ENCODE assay signal across 14 mouse cellular contexts in the genomic region with DNA sequence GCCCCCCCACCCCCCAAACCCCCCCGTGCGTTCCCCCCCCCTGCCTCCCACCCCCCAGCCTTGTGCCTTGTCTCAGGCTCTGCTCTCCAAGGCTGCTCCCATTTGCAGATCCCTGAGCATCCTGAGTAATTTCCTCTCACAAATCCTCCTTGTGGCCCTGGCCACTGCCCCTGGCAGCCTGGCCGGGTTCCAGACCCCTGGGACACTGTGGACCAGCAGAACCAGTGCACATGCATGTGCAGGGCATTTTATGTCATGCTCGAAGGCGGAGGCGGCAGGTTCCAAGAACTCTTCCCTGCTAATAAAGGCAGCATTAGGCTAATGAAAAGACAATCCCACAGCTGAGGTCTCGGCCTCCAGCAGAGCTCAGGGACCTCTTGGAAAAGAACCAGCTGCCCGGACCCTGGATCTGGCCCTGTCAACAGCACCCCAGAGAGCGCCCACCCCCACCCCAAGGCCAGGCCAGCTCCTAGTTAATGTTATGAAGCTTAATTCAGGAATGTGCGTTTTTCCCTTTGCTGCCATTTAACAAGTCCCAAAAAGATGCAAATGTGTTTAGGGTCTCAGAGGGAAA.
DNase-seq lines count a peak whose midpoint lies in the region; ATAC-seq and TF ChIP-seq lines count a peak whose summit lies in the region.
"Had no signal": no experiment of that assay in that cellular context is flagged by ENCODE, and none has a peak within 500 bp of the region (broad histone marks: within the 10 kb centered on the region; RNA-seq: fewer than 3 reads in every experiment).

No protein-coding gene starts in this region.

- DNase-seq in kidney, postnatal 10 days, result peak; percentile 44
- no peak for DNase-seq in embryonic facial prominence, embryonic 14.5 days (ENCODE audit: low spot score)
- DNase-seq in hindbrain, postnatal 0 days (ENCODE audit: low spot score), result peak; percentile 50
- no peak for DNase-seq in layer of hippocampus, adult 18-20 months (ENCODE audit: low spot score in 2 of 2)
- DNase-seq in kidney, adult 11 months, result no peak
- DNase-seq in ovary, postnatal 10 days (ENCODE audit: low spot score), result no peak
- DNase-seq: cerebellum, adult 9-10 months; gastrocnemius, postnatal 25 days; lung, postnatal 10 days; spleen, adult 18-20 months had no signal

- H3K27me3 ChIP-seq in kidney, embryonic 16.5 days (ENCODE audit: insufficient read depth, low read length), result no peaks in the 10 kb centered on the region
- H3K27me3 ChIP-seq in embryonic facial prominence, embryonic 14.5 days (replicated peaks; ENCODE audit: control insufficient read depth, insufficient read depth, low read length), result no peaks in the 10 kb centered on the region
- H3K27me3 ChIP-seq in hindbrain, postnatal 0 days (ENCODE audit: insufficient read depth, low read length), result no peaks in the 10 kb centered on the region
- no peaks in the 10 kb centered on the region for H3K27me3 ChIP-seq in neural tube, embryonic 13.5 days
- H3K27me3 ChIP-seq: limb, embryonic 13.5 days had no signal

- H3K36me3 ChIP-seq in kidney, embryonic 16.5 days (ENCODE audit: insufficient read depth, low read length), result no peaks in the 10 kb centered on the region
- H3K36me3 ChIP-seq in embryonic facial prominence, embryonic 14.5 days (ENCODE audit: control insufficient read depth, insufficient read depth, low read length), result peaks cover 23% of the 10 kb centered on the region; the same call in 1 of the 2 replicates
- H3K36me3 ChIP-seq in hindbrain, postnatal 0 days (ENCODE audit: insufficient read depth, low read length), result no peaks in the 10 kb centered on the region
- H3K36me3 ChIP-seq in neural tube, embryonic 13.5 days, result no peaks in the 10 kb centered on the region; the same call in 1 of the 2 replicates

- WGBS in kidney, embryonic 16.5 days, result 60% methylated on average over 10 of the region's 10 CpGs
- WGBS in embryonic facial prominence, embryonic 14.5 days, result 58% methylated on average over 8 of the region's 10 CpGs
- 18% methylated on average over 9 of the region's 10 CpGs for WGBS in hindbrain, postnatal 0 days
- 18% methylated on average over 10 of the region's 10 CpGs for WGBS in neural tube, embryonic 13.5 days

- no peak for TF ChIP-seq CTCF in hindbrain, postnatal 0 days (IDR thresholded peaks at IDR 0.05; ENCODE audit: low read depth)

- no peak overlapping the region for H3K27ac ChIP-seq in kidney, embryonic 16.5 days (ENCODE audit: low read length)
- peak overlapping the region; percentile 15; the same call in 1 of the 2 replicates for H3K27ac ChIP-seq in embryonic facial prominence, embryonic 14.5 days (replicated peaks; ENCODE audit: low read depth, low read length)
- H3K27ac ChIP-seq in hindbrain, postnatal 0 days, result no peak overlapping the region
- H3K27ac ChIP-seq in neural tube, embryonic 13.5 days (replicated peaks), result peak overlapping the region; percentile 84
- H3K27ac ChIP-seq: limb, embryonic 13.5 days had no signal

- no peak for ATAC-seq in kidney, embryonic 16.5 days (ENCODE audit: low FRiP score, low TSS enrichment)
- ATAC-seq in embryonic facial prominence, embryonic 14.5 days (ENCODE audit: low read depth), result no peak
- peak; percentile 51; the same call in 1 of the 2 replicates for ATAC-seq in hindbrain, postnatal 0 days
- peak; percentile 64 for ATAC-seq in neural tube, embryonic 13.5 days (ENCODE audit: low read depth)
- ATAC-seq: intestine, postnatal 0 days had no signal

- no peaks in the 10 kb centered on the region for H3K4me1 ChIP-seq in kidney, embryonic 16.5 days (ENCODE audit: insufficient read depth, low read length)
- no peaks in the 10 kb centered on the region for H3K4me1 ChIP-seq in embryonic facial prominence, embryonic 14.5 days (ENCODE audit: control insufficient read depth, insufficient read depth, low read length)
- no peaks in the 10 kb centered on the region for H3K4me1 ChIP-seq in hindbrain, postnatal 0 days (ENCODE audit: insufficient read depth, low read length)
- H3K4me1 ChIP-seq in neural tube, embryonic 13.5 days (replicated peaks), result peaks cover 19% of the 10 kb centered on the region

- no peaks in the 10 kb centered on the region for H3K9me3 ChIP-seq in kidney, embryonic 16.5 days (ENCODE audit: low read length)
- H3K9me3 ChIP-seq in embryonic facial prominence, embryonic 14.5 days (ENCODE audit: control insufficient read depth, low read length), result 0 out of 2 replicates have a peak, but pooled peaks cover 3% of the 10 kb centered on the region
- H3K9me3 ChIP-seq in hindbrain, postnatal 0 days (ENCODE audit: low read length), result no peaks in the 10 kb centered on the region
- H3K9me3 ChIP-seq in neural tube, embryonic 13.5 days, result no peaks in the 10 kb centered on the region

- no peak overlapping the region for H3K4me2 ChIP-seq in kidney, embryonic 16.5 days (replicated peaks; ENCODE audit: low read depth, low read length)
- no peak overlapping the region for H3K4me2 ChIP-seq in embryonic facial prominence, embryonic 14.5 days (ENCODE audit: low read depth, low read length)
- no peak overlapping the region for H3K4me2 ChIP-seq in hindbrain, postnatal 0 days (ENCODE audit: low read depth, low read length)
- H3K4me2 ChIP-seq in neural tube, embryonic 13.5 days, result no peak overlapping the region
- H3K4me2 ChIP-seq: limb, embryonic 13.5 days had no signal

- H3K9ac ChIP-seq in kidney, embryonic 16.5 days (replicated peaks; ENCODE audit: low read length), result no peak overlapping the region
- H3K9ac ChIP-seq in embryonic facial prominence, embryonic 14.5 days (ENCODE audit: low read depth, low read length), result no peak overlapping the region
- no peak overlapping the region for H3K9ac ChIP-seq in hindbrain, postnatal 0 days (replicated peaks; ENCODE audit: low read length)
- 0 out of 2 replicates have a peak overlapping the region, but pooled peaks have one; percentile 39 for H3K9ac ChIP-seq in neural tube, embryonic 13.5 days
- H3K9ac ChIP-seq: limb, embryonic 13.5 days had no signal

- H3K4me3 ChIP-seq in kidney, embryonic 16.5 days (ENCODE audit: low read length), result no peak overlapping the region
- H3K4me3 ChIP-seq in embryonic facial prominence, embryonic 14.5 days (ENCODE audit: low read depth, low read length), result no peak overlapping the region
- no peak overlapping the region for H3K4me3 ChIP-seq in hindbrain, postnatal 0 days (ENCODE audit: low read length)
- H3K4me3 ChIP-seq in neural tube, embryonic 13.5 days, result no peak overlapping the region
- H3K4me3 ChIP-seq: limb, embryonic 13.5 days had no signal

Comparison
In these comparisons a context has a peak if more than half of its experiments do, and no peak if none do; other contexts are left out.
1. DNase-seq: peak in kidney, postnatal 10 days (single experiment) and hindbrain, postnatal 0 days (single experiment); none in embryonic facial prominence, embryonic 14.5 days (single experiment), layer of hippocampus, adult 18-20 months (0 of 2), kidney, adult 11 months (single experiment) and ovary, postnatal 10 days (single experiment).
2. ATAC-seq: peak in hindbrain, postnatal 0 days (single experiment) and neural tube, embryonic 13.5 days (single experiment); none in kidney, embryonic 16.5 days (single experiment) and embryonic facial prominence, embryonic 14.5 days (single experiment).
3. H3K27ac ChIP-seq: peak in embryonic facial prominence, embryonic 14.5 days (single experiment) and neural tube, embryonic 13.5 days (single experiment); none in kidney, embryonic 16.5 days (single experiment) and hindbrain, postnatal 0 days (single experiment).